Mouse (Mus musculus) limb, embryonic 12.5 days (tissue): ENCODE data around the gene Tatdn2. TPM values are rescaled to one million over a fixed set of nuclear protein-coding genes. Genes with fewer than 3 reads are reported as not detected.

Experiments
- ATAC-seq: fragments of 200-750 bp; cut with Nextera tagmentation; 2 replicates; pipeline ENCODE4 v1.8.0; 2017; ENCODE audit warnings: low read depth, moderate TSS enrichment; ENCODE audit not compliant: insufficient number of reproducible peaks, insufficient read depth, low FRiP score, low TSS enrichment
- H3K27ac ChIP-seq: fragments of 300-500 bp; sonication (generic); 2 replicates; pipeline ENCODE4 v1.5.1; 2016; ENCODE audit warnings: mild to moderate bottlenecking, moderate library complexity
- H3K27me3 ChIP-seq: fragments of 300-500 bp; sonication (generic); 2 replicates; pipeline ENCODE4 v1.6.1; 2016; ENCODE audit warnings: mild to moderate bottlenecking, moderate library complexity
- H3K36me3 ChIP-seq: fragments of 300-500 bp; sonication (generic); 2 replicates; pipeline ENCODE4 v1.6.1; 2016; ENCODE audit warnings: mild to moderate bottlenecking, moderate library complexity
- H3K4me1 ChIP-seq: fragments of 300-500 bp; sonication (generic); replicated peaks from 2 replicates; pipeline ENCODE4 v1.6.1; 2016
- H3K4me2 ChIP-seq: fragments of 300-500 bp; sonication (generic); 2 replicates; pipeline ENCODE4 v1.6.1; 2016; ENCODE audit warnings: mild to moderate bottlenecking, moderate library complexity
- H3K4me3 ChIP-seq: fragments of 300-500 bp; sonication (generic); replicated peaks from 2 replicates; pipeline ENCODE4 v1.5.1; 2016; ENCODE audit warnings: mild to moderate bottlenecking
- H3K9ac ChIP-seq: fragments of 300-500 bp; sonication (generic); replicated peaks from 2 replicates; pipeline ENCODE4 v1.6.1; 2016; ENCODE audit warnings: mild to moderate bottlenecking, moderate library complexity
- H3K9me3 ChIP-seq: fragments of 300-500 bp; sonication (generic); 2 replicates; pipeline ENCODE4 v1.6.1; 2016; ENCODE audit warnings: mild to moderate bottlenecking, moderate library complexity
- WGBS: fragments of 180-500 bp; shearing (Covaris S2); methylation state at CpG from one replicate; pipeline ENCODE4 v1.1.7; 2016; 5-methylcytosine and 5-hydroxymethylcytosine counted together
- polyA plus RNA-seq: library from polyadenylated mRNA; unstranded; fragments of >200 nt; fragmentation: Nextera tagmentation; extraction: Ambion mirVana; gene quantifications from 2 replicates; pipeline ENCODE4 v1.2.1, GENCODE M21; 2016

Tatdn2 gene
- polyA plus RNA-seq, 1 experiment from 2014 or later = 0.83 TPM

DNA sequence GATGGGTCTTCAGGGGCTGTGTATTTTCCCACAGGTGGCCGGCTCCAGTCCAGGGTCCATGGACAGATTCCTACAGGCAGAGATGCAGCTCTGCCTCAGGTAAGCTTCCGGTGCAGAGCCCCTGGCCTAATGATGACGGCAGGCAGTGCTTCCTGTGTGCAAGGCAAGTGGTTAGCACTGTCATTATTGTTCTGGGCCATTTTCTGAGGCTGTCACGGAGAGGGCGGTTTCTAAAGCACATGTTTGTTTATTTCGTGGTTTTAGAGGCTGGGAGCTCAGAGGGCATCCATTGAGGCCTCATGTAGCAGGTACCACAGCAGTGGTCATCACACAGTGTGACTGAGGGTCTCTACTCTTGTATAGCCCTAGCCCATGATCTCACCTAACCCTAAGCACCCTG is 23.9 kb upstream of the Tatdn2 start:
- WGBS = 76% methylated on average over 6 of the region's 6 CpGs

DNA sequence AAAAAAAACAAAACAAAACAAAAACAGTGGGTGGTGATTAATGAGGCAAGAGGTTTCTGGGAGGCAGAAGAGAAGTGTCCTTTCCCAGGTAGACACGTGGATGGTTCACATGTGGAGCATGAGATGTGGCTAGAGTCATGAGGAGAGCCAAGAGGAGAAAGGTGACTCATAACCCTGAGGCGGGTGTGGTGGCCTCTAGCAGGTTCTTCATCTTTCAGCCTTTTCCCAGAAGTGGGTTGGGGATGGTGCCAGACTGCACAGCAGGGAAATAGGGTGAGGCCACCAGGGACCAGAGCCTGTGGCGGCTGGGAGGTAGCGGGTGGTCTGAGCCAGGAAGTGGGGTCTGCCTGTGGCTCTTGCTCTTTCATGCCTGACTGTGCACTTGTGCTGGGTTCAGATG is 21.6 kb upstream of the Tatdn2 start:
- Histone ChIP-seq H3K4me2 (no peak overlapping the region), H3K27ac (no peak overlapping the region), H3K36me3 (no peaks in the 10 kb centered on the region), H3K4me1 (0 out of 2 replicates have a peak, but pooled peaks cover 4% of the 10 kb centered on the region), H3K27me3 (no peaks in the 10 kb centered on the region), H3K9ac (no peak overlapping the region), H3K9me3 (peaks cover 3% of the 10 kb centered on the region; the same call in 1 of the 2 replicates), H3K4me3 (no peak overlapping the region)
- WGBS = 77% methylated on average over 4 of the region's 4 CpGs
- ATAC-seq = no peak

More for the DNA sequence above, 23.9 kb upstream of the Tatdn2 start:
- H3K4me3 ChIP-seq = no peak overlapping the region
- H3K9ac ChIP-seq = no peak overlapping the region
- no peak overlapping the region for H3K27ac ChIP-seq
- no peak overlapping the region for H3K4me2 ChIP-seq
- H3K4me1 ChIP-seq = peaks cover 15% of the 10 kb centered on the region
- ATAC-seq = no peak
- no peaks in the 10 kb centered on the region for H3K27me3 ChIP-seq
- peaks cover 3% of the 10 kb centered on the region; the same call in 1 of the 2 replicates for H3K9me3 ChIP-seq
- H3K36me3 ChIP-seq = no peaks in the 10 kb centered on the region

GRCm38 (mm10) chr6:113675991-113676390 is 20.9 kb upstream of the Tatdn2 start:
- no peak overlapping the region for H3K27ac ChIP-seq
- 0 out of 2 replicates have a peak, but pooled peaks cover 4% of the 10 kb centered on the region for H3K4me1 ChIP-seq
- no peak overlapping the region for H3K9ac ChIP-seq
- no peak overlapping the region for H3K4me3 ChIP-seq
- no peaks in the 10 kb centered on the region for H3K27me3 ChIP-seq
- 93% methylated on average over 9 of the region's 9 CpGs for WGBS
- H3K36me3 ChIP-seq = no peaks in the 10 kb centered on the region
- no peak overlapping the region for H3K4me2 ChIP-seq
- H3K9me3 ChIP-seq = peaks cover 3% of the 10 kb centered on the region; the same call in 1 of the 2 replicates
- ATAC-seq = no peak

- Histone ChIP-seq H3K27ac (no peak overlapping the region), H3K9ac (no peak overlapping the region), H3K9me3 (no peaks in the 10 kb centered on the region), H3K4me3 (no peak overlapping the region), H3K27me3 (no peaks in the 10 kb centered on the region), H3K36me3 (no peaks in the 10 kb centered on the region), H3K4me2 (no peak overlapping the region), H3K4me1 (0 out of 2 replicates have a peak, but pooled peaks cover 4% of the 10 kb centered on the region)
- no peak for ATAC-seq
- WGBS = 62% methylated on average over 14 of the region's 14 CpGs
Observed at GRCm38 (mm10) chr6:113677070-113677734, 19.6 kb upstream of the Tatdn2 start.

DNA sequence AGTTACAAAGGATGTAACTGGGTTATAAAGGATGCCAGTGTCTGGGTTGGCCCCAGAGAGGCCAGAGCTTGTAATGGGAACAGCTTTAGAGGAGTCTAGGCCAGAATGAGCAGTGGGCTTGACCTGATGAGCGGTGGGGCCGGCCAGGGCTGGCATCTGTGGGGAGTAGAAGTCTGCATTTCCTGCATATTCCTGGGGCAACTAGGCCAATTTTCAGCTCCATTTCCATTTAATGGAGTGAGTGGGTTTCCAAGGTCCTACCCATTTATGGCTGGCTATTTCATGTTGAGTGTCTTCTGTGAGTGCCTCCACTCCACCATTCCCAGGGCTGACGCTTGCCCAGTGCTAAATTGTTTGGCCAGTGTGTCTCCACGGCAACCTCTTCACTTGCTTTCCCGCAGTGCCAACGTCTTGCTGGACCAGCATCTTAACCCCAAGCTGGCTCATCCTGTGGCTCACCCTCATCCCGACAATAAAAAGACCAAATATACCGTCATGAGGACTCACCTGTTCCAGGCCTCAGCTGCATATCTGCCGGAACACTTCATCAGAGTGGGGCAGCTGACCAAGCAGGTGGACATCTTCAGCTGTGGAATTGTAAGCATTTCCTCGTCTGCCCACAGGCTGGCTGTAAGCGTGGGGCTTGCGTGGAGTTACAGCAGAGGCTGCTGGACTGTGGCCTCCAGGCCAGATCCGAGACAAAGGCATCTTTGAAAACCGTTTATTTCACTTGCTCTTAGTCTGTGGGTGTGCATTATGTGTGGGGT is 18.4 kb upstream of the Tatdn2 start:
- H3K9me3 ChIP-seq = no peaks in the 10 kb centered on the region
- H3K27me3 ChIP-seq = no peaks in the 10 kb centered on the region
- H3K9ac ChIP-seq = no peak overlapping the region
- H3K4me2 ChIP-seq = no peak overlapping the region
- no peak overlapping the region for H3K4me3 ChIP-seq
- 0 out of 2 replicates have a peak, but pooled peaks cover 4% of the 10 kb centered on the region for H3K4me1 ChIP-seq
- 80% methylated on average over 14 of the region's 14 CpGs for whole genome bisulfite sequencing
- no peak for ATAC-seq
- H3K27ac ChIP-seq = no peak overlapping the region
- no peaks in the 10 kb centered on the region for H3K36me3 ChIP-seq

- Histone ChIP-seq H3K27me3 (no peaks in the 10 kb centered on the region), H3K36me3 (no peaks in the 10 kb centered on the region), H3K9ac (no peak overlapping the region), H3K9me3 (no peaks in the 10 kb centered on the region), H3K4me3 (no peak overlapping the region), H3K4me1 (0 out of 2 replicates have a peak, but pooled peaks cover 4% of the 10 kb centered on the region), H3K27ac (no peak overlapping the region), H3K4me2 (no peak overlapping the region)
- ATAC-seq = no peak
- WGBS = 82% methylated on average over 9 of the region's 9 CpGs
Observed at GRCm38 (mm10) chr6:113679993-113680566, 16.8 kb upstream of the Tatdn2 start.

- WGBS = 20% methylated on average over 4 of the region's 4 CpGs
- no peak for ATAC-seq
Observed at GRCm38 (mm10) chr6:113681271-113681670, 15.6 kb upstream of the Tatdn2 start.

GRCm38 (mm10) chr6:113683081-113683825 is 13.6 kb upstream of the Tatdn2 start:
- Histone ChIP-seq H3K9me3 (no peaks in the 10 kb centered on the region), H3K4me2 (no peak overlapping the region), H3K27me3 (no peaks in the 10 kb centered on the region), H3K4me1 (peaks cover 8% of the 10 kb centered on the region; the same call in 1 of the 2 replicates), H3K4me3 (no peak overlapping the region), H3K9ac (no peak overlapping the region), H3K36me3 (no peaks in the 10 kb centered on the region), H3K27ac (no peak overlapping the region)
- 88% methylated on average over 10 of the region's 10 CpGs for WGBS
- ATAC-seq = no peak

More at GRCm38 (mm10) chr6:113681271-113681670, 15.6 kb upstream of the Tatdn2 start:
- H3K4me3 ChIP-seq = no peak overlapping the region
- H3K9ac ChIP-seq = no peak overlapping the region
- no peaks in the 10 kb centered on the region for H3K27me3 ChIP-seq
- 0 out of 2 replicates have a peak, but pooled peaks cover 4% of the 10 kb centered on the region for H3K4me1 ChIP-seq
- H3K27ac ChIP-seq = no peak overlapping the region
- no peak overlapping the region for H3K4me2 ChIP-seq
- H3K9me3 ChIP-seq = no peaks in the 10 kb centered on the region
- H3K36me3 ChIP-seq = no peaks in the 10 kb centered on the region

GRCm38 (mm10) chr6:113686551-113687125 is 10.2 kb upstream of the Tatdn2 start:
- Histone ChIP-seq H3K27me3 (no peaks in the 10 kb centered on the region), H3K36me3 (no peaks in the 10 kb centered on the region), H3K4me3 (no peak overlapping the region), H3K4me1 (peaks cover 20% of the 10 kb centered on the region), H3K9me3 (no peaks in the 10 kb centered on the region), H3K27ac (no peak overlapping the region), H3K9ac (no peak overlapping the region), H3K4me2 (no peak overlapping the region)
- no peak for ATAC-seq
- 44% methylated on average over 8 of the region's 8 CpGs for WGBS

- Histone ChIP-seq H3K4me2 (peak overlapping the region; percentile 44), H3K9ac (0 out of 2 replicates have a peak overlapping the region, but pooled peaks have one; percentile 8), H3K27me3 (no peaks in the 10 kb centered on the region), H3K4me3 (no peak overlapping the region), H3K27ac (peak overlapping the region; percentile 87), H3K36me3 (no peaks in the 10 kb centered on the region), H3K9me3 (no peaks in the 10 kb centered on the region), H3K4me1 (peaks cover 20% of the 10 kb centered on the region)
- ATAC-seq = peak; percentile 42; the same call in 1 of the 2 replicates
- WGBS = 5% methylated on average over 7 of the region's 7 CpGs
Observed at GRCm38 (mm10) chr6:113690008-113690399, 6.8 kb upstream of the Tatdn2 start.
